Mouse (Mus musculus) spleen, adult 18-20 months (tissue): Measurements from ENCODE around the gene Ankrd13c.
"Not testable (repeated sequence)": the region's sequence is repeated elsewhere in the genome, so short reads cannot be mapped to it uniquely, and the experiment has no call there.

Experiments
- DNase-seq, 2 experiments: peaks; one replicate each; pipeline ENCODE4 v3.0.0; 2022; ENCODE audit warnings: mixed read lengths in 2 of 2

The Ankrd13c gene

DNA sequence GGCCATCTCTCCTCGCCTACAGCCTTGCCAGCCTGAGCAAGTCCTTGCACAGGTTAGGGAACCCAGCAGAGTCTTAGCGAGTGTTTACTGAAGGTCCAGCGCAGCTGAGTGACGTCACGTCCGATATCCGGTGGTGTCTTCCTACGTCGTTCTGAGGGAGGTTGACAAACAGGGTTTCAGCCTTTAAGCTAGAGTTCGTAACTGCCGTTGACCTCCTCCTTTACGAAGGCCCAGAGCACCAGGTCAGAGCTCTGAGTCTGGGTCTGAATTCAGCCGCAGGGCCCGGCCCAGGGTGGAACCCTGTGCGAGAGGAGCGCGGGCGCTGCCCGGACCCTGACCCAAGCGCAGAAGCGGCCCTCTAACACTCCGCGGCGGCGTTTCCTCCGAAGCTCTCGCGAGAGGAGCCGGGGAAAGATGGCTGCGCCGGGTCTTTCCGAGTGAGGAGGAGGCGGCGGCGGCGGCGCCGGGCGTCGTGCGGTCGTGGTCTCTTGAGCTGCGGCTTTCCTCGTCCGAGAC is at the start of gene Ankrd13c:
TSS of gene Ankrd13c (plus strand) at position 397 of the 516 bp plus-strand sequence.
- peak; percentile 81 to 90 for DNase-seq

DNA sequence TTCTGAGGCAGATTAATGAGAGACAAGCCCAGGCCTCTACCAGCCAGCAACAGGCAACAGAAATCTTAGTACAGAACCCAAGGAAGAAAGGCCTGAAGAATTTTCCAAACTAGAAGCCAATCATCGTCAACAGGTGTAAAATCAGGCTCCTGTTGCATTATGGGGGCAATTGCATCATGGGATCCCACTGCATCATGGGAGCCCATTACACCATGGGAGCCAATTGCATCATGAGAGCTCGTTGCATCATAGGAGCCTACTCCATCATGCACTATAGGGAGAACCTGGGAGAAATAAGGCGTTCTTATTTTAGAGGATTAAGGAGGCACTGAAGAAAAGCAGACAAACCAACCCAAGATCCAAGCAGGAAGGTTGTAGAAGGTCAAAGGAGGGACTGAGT is 49.4 kb upstream of the Ankrd13c start:
- DNase-seq: no peak

DNA sequence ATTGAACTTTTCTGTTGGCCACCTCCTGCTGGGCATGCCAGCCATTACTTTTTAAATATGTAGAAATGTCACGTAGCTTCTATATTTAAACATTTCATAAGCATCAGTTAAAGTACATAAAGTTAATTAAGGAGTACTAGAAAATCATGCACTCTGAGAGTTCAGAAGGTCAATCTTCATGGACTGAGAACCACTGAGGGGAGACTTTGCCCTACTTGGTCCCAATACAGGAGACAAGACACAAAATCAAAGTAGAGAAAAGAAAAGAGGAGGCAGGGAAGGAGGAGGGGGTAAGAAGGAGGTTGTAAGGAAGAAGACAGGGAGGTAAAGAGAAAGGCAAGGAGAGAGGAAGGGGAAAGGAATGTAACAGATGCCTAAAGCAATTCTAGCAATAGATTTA is 47.1 kb upstream of the Ankrd13c start:
- no peak for DNase-seq

DNA sequence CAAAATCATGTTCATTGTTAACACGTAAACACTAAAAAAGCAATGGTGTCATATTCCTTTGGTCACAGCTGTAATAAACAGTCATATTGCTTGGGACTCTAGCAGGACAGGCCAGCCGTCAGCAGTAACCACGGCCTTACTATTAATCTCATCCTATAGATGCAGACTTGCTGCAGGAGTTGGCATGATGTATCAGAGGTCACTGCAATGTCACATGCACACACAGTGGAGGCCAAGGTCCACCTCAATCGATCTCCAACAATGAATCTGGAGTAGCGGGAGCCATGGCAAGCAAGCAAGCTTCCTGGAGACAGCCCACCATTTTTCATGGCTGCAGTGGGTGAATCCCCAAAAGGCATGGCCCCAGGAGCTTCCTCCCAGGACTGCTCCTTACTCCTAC is 45.3 kb upstream of the Ankrd13c start:
- DNase-seq: no peak

DNA sequence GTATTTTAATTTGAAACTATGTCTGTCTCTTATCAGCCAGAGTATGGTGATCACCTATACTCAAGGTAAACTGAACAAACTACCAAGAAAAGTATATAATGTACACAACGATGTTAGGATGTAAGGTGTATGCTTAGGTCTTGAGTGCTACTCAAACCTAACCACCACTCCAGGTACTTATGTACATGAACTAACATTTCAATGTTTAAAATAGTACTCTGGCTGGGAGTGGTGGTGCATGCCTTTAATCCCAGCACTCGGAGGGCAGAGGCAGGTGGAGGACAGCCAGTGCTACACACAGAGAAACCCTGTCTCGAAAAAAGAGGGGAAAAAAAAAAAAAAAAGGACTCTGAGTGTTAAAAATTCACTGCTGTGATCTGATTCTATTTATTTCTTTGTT is 38.9 kb upstream of the Ankrd13c start:
- no peak for DNase-seq

DNA sequence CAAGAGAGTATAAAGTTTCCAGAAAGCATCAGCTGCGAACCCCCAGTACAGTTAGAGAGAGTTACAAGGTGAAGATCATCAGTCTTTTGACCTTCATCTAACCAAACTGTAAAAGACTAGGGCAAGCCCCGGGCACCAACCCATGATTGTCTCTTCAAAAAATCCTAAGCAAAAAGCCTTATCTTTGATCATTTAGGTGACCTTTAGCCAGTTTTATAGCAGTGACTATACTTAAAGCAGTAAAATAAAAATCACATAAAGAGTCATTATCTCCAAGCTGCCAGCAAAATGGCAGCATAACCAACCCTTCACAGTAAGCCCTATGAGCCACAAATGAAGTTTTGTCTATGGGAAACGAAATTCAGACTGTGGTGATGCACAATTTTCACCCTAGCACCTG is 36.8 kb upstream of the Ankrd13c start:
- no peak for DNase-seq

DNA sequence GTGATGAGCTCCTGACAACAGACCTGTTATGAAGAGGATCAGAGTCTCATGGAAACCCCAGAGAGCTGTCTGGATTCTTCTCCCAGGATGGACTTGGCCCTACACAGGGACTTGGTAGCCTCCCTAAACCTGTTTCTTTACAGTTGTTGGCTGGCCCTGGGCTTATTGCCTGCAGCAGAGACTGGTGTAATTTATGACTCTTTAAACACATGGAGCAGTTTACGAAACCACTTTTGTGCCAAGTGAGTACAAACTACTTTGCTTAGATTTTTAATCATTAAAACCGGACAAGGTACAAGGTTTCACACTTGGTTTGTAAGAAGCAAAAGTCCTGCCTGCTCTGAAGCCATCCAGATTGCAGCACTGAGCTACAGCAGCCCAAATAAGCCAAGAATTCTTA is 34.9 kb upstream of the Ankrd13c start:
- no peak for DNase-seq

DNA sequence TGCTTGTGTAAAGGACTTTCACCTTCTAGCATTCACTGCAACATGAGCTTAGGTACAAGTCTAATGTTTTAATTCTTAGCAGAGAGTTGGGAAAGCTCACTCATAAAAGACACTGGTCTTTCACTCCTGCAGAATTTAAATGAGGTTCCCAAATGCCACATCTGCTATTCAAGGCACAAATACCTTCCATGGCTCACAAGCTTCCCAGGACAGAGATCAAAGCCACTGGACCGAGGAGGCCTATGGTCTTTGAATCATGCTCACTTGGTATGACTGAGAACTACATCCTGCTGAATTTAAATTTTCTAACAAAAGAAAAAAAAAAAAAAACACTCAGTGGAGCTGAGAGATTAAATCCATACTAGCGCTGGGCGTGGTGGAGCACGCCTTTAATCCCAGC is 30.7 kb upstream of the Ankrd13c start:
- DNase-seq: no peak

DNA sequence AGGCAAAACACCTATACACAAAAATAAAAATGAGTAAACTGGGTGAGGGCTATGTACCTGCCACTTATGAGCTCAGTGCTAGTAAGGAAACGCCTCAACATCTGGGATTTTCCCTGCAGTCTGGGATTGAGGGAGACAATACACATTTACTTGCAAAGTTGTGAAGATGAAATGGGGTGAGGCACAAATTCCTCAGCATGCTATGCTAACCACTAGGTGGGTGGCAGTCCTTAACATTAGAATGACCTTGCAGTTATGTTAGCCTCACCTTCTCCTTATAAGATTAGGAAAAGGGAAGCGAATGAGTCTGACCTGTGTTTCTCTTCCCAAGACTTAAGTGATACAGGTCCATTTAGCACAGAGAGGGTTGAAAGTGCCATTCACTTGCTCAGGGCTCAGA is 25.7 kb upstream of the Ankrd13c start:
- DNase-seq: no peak

DNA sequence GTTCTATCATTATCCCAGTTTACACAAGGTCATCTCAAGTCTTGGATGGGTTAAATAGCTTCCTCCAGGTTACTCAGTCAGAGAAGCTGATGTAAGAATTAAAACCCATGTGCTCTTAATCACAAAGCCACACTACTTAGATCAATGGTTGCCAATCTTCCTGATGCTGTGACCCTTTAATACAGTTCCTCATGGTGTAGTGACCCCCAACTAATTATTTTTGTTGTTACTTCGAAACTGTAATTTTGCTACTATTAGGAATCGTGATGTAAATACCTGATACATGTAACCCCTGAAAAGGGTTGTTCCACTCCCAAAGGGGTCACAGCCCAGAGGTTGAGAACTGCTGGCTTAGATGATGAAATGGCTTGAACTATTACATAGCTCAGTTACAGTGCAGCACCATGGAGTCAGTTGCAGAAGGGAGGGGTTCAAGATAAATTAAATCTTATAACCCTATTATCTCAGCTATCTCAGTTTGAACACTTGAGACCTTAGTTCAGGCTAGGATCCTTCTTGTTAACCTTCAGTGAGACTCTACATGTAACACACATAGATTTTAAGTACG is 23.7 kb upstream of the Ankrd13c start:
- no peak for DNase-seq

DNA sequence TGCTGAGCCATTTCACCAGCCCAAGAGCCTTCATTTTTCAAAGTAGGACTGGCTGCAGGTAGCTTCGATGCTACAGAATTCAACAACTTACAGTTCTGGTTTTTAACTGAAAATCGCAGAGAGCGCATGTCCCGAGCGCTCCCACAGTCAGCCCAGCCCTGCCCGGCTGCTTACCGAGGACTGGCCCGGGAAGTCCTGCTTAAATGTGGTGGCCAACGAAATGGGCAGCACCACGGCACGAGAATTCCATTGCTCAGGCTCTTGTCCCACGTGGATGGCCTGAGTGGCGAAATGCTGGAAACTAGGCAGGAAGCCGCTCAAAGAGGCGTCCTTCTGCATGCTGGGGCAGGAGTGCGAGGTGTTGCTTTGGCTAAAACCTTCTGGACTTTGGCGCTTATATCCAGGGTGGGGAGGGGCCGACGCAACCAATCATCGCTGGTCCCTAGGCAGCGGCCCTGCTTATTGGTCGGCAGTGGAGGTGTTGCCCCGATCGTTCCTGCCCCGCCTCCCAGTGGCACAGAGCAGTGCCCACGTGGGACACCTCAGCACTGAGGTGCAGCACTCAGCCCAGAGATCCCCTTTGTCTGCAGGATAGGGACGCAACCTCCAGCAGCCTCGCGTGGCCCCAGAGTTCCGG is 22.2 kb upstream of the Ankrd13c start, which contains the start of gene Cth:
TSS of gene Cth (minus strand) at position 386 of the 637 bp plus-strand sequence.
- DNase-seq: peak; percentile 56 to 59

DNA sequence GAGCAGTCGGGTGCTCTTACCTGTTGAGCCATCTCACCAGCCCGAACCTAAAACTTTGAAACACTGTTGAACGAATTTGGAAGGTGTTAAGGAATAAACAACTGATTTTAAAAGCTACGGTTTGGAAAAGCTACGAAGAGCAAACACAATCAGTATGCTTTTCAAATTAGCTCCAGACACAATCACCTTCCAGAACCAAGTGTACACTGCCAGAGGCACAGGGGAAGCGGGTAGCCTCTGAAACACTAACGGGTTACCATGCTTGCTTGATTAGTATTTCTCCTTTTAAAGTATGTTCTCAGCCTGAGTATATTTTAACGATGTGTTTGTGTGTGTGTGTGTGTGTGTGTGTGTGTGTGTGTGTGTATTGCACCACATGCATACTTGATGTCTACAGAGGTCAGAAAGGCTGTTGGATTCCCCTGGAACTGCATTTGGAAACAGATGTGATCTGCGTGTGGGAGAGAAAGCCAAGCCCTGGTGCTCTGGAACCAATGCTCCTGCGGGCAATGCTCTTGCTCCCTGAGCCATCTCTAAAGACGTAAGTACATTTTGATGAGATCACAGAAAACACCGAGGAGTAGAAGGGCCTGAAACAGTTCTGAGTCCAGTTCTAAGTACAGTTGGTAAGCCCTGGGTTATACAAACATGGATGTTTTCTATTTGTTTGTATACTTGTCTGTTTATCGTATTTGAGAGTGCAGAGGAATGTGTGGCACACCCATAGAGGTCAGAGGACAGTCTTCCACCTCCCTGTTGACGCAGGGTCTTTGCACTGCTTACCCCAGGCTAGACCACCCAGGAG is 21.1 kb upstream of the Ankrd13c start:
- DNase-seq: no peak

DNA sequence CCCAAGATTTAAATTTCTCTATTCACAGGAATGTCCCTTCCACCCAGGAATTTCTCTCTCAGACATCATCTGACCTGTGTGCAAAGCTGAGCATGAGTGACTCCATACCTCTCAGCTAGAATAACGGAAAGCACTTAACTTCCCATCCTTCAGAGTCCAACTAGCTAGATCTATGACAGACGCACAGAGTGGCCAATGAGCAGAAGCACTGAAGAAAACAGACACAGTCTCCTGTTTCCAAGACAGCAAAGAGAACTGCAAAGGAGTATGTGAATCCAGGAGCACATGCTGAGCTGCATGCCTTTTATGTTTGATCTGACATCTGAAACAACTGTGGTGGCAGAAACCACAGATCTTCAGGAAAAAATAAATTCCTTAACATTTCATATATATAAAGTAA is 20.3 kb upstream of the Ankrd13c start:
- no peak for DNase-seq

DNA sequence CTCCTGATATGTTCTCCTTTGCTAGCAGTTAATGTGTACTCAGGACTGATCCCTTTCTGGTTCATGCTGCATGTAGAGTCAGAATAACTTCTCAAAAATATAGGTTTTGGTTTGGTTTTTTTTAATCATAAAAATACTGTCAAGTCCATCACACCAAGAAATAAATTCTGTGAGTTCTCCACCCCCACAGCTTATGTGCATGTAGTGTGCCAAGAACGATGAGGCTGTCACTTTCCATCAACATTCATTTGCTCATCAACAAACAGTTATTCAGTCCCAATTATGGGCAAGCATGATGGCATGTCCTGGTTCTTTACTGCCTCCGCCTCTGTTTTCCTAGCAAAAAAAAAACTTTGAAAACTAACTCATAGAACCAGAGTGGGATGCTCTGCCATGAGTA is 18.3 kb upstream of the Ankrd13c start:
- DNase-seq: no peak

DNA sequence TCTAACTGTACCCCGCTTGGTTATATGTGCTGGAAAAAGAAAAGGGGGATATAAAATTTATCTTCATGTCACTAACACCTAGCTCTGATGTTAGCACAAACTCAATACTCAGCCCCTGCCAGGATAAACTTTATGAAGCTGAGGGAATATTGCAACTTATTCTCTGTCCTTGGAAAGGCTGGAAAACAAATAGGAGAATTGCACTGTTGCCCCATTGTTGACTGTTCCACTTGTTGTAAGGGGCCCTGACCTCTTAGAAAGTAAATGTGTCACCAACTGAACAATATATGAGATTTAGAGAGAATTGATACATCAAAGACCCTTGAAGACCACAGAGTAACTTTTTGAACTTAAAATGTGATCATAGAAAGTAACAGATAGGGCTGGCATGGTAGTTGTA is 17.6 kb upstream of the Ankrd13c start:
- no peak for DNase-seq

DNA sequence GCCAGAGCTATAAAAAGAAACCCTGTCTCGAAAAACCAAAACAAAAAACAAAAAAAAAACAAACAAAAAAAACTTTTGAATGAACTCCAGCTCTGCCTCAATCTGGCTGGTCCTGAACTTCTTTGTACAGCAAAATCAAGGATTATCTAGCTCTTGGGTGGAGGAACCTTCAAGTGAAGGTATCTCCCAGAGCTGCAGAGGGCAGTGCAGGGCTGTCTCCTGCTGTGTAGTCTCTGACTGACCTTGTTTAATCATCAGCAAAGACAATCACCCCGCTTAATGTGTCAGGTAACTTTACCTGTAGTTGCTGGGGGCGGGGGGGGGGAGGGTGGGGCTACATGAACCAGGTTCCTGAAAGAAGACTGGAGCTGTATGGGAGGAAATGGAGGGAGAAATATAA is 15.4 kb upstream of the Ankrd13c start:
- DNase-seq: no peak

DNA sequence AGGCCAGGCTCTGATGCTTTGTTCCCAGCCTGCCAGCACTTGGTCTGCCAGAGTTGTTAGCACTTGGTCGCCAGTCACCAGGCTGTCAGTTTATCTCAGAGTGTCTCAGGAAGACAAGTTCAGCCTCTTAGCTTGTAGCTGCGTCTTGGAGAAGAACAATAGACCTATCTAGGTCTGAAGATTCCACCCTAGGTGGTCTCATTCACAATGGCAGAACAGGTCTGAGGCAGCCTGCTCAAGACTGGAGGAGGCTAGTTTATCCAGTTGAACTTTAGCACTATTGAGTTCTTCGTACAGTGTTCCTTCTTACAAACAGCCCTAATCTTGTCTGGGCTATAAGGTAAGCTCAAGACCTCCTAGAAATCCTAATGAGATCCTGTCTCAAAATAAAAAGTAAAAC is 15.0 kb upstream of the Ankrd13c start:
- no peak for DNase-seq

DNA sequence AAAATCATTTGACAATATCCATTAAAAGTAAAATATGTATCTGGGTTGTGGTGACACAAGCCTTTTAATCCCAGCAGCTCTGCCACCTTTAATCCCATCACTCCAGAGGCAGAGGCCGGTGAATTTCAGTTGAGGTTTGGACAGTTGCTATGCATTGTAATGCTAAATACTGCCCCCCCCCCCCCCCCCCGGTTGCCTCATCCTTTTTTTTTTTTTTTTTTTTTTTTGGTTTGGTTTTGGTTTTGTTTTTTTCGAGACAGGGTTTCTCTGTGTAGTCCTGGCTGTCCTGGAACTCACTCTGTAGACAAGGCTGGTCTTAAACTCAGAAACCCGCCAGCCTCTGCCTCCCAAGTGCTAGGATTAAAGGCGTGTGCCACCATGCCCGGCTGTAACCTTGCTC is 13.8 kb upstream of the Ankrd13c start:
- DNase-seq: not testable (repeated sequence)

DNA sequence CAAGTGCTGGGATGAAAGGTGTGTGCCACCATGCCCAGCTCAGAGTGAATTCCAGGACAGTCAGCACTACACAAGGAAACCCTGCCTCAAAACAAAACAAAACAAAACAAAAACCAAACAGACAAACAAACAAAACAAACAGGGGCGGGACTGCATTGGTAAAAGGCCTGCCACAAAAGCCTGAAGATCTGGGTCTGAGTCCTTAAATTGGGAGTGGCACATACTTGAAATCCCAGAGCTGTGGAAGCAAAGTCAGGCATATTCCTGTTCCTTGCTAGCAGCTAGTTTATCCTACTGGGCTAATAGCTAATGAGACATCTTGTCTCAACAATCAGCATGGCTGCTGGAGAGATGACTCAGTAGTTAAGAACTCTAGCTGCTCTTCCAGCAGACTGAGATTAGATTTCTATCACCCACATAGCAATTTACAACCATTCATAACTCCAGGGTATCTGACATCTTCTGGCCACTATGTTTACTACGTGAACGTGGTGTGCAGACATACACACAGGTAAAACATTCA is 12.7 kb upstream of the Ankrd13c start:
- no peak for DNase-seq

DNA sequence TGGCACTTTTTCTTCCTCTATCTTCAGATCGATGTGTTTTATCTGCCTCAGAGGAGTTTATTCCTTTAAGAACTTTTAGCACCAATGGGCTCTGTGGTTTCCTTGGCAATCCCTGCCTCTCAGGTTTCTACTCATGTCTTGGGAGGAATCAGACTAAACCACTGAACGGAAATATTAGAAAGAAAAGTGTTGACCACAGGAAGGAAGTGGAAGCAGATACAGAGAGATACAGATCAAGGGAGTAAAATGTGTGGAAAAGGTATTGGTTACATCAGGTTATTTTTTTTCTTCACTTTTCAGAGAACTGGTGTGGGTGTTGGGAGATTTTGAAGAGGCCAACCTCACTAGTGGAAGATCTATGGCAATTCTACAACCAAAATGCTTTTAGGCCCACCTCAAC is 8.5 kb upstream of the Ankrd13c start:
- DNase-seq: no peak

DNA sequence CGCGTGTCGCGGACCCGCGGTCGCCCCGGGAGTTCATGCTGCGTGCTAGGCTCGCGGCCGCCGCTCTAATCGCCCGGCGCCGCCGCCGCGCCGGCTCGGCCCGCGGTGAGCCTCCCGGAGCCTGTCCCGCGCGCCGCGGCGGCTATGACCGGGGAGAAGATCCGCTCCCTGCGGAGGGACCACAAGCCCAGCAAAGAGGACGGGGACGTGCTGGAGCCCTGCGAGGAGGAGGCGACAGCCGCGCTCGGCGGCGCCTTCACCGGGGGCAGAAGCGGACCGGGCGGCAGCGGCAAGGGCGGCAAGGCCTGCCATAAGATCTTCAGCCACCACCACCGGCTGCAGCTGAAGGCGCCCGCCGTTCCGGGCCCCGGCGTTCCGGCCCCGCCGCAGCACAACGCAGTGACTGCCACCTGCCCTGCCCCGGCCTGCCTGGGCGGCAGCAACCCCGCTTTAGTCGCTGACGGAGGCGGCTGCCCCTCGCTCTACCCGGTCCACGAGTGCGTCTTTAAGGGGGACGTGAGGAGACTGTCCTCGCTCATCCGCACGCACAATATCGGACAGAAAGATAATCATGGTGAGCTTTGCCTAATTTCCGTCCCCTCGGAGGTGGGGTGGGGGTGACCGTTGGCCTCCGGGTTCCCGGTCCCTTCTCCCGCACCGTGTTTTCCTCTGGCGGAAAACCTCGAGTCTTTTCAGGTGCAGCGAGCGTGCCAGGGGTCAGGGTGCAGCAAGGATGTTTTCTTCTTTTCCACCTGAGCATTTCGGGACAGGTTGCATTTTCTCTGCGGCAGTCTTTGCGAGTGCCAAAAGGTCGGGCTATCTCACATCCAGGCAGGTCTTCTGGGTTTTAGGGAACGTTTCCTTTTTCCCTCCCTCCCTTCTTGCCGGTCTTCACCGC is 593 bp downstream of the Ankrd13c start:
- peak in 1 of 2 experiments; percentile 37 for DNase-seq

DNA sequence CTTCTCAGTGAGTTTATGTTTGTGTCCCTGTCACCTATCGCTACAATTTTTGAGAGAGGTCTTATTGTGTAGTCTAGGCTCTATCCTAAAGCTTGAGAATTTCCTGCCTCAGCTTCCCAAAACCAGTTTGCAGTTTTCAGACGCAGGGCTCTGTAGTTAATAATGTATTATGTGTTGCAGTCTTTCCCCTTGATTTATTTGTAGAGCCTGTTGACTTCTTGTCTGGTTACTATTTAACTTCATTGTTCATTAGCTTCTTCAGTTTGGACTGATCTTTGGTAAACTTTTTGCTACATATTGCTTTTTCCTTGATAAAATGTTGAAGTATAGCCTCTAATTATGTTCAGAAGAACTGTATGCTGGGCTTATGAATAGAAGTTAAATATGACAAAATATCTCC is 5.7 kb downstream of the Ankrd13c start:
- no peak for DNase-seq

DNA sequence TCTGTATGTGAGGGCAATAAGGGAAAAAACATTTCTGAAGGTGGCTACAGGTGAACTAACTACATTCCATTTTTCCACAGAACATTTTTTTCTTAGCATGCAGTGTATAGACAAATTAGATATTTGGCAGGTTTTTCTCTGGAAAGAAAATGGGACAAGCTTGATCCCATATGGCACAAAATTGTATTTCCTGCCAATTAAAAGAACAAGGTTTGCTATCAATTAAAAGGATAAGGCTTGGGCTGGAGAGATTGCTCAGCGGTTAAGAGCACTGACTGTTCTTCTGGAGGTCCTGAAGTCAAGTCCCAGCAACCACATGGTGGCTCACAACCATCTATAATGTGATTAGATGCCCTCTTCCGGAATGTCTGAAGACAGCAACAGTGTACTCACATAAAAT is 8.4 kb downstream of the Ankrd13c start:
- DNase-seq: no peak
